Mouse (Mus musculus): Measurements from ENCODE around the gene C2cd4c. TPM values are rescaled to one million over a fixed set of nuclear protein-coding genes. Genes with fewer than 3 reads are reported as not detected.
A peak's percentile ranks its signal among the peaks of the same experiment; 100 is the strongest.

C2cd4c gene
- 0.03 TPM in 1 of 2 replicates, not detected in the other for polyA plus RNA-seq (2016; fragmentation: Nextera tagmentation; extraction: Ambion mirVana)

DNA sequence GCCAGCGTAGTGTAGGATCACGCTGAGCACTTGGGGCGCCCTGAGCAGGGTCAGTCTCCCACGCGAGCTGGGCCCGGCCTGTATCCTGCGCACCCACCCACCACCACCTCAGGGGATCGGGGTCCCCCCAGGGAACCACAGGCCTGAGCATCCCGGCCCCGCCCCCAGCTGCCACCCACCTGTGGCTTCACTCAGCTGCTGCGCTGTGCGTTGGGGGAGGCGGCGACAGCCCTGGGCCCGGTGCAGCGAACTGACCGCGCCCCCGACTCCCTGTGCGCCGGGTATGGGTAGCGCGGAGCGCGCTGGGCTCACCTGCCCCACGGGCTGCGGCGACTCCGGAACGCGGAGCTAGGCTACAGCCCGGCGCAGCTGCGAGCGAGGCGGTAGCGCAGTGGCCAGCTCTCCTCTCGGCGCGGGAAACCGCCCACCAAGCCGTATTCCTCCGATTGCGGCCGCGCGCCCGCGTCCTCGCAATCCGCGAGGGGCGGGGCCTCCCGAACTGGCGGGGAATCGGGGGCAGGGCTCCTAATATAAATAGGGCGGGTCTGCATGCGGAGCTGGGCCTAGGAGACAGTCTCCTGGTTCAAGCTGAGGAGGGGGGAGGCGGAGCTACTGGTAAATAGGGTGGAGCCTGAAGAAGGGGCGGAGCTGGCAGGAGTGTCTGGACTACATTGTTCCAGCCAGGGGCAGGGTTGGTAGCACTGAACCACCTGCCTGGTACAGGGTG, at the start of gene C2cd4c:
C2cd4c (minus strand) TSS at position 448 of the 727 bp plus-strand sequence.
- WGBS, result under 1% methylated on average over 60 of the region's 60 CpGs
- H3K4me1 ChIP-seq, result peaks cover 33% of the 10 kb centered on the region
- H3K9me3 ChIP-seq, result no peaks in the 10 kb centered on the region
- H3K27ac ChIP-seq (replicated peaks), result peak within 1 kb of the TSS; percentile 76
- peaks cover 60% of the 10 kb centered on the region for H3K27me3 ChIP-seq (replicated peaks; ENCODE audit: low read depth, poor library complexity, severe bottlenecking)
- DNase-seq (ENCODE audit: low spot score), result peak; percentile 86
- H3K4me3 ChIP-seq, result peak within 1 kb of the TSS; percentile 72
- H3K36me3 ChIP-seq (replicated peaks), result no peaks in the 10 kb centered on the region

DNA sequence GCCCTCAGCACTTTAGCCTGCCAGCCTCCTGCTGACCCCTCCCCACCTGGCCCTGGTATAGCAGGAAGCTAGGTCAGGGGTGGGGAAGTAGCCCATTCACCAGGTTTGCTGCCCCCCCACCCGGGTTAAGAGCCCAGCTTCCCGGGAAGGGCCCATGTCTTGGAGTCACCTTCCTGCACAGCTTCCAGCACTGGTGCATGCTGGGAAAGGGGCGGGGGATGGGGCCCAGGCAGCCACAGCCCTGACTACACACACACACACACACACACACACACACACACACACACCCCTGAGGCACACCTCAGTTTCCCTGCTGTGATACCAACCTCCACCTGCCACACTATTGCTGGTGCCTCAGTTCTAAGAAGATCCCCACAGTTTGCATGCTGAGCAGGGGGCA, 48.0 kb upstream of the C2cd4c start:
- peaks cover 11% of the 10 kb centered on the region for H3K4me1 ChIP-seq
- H3K27me3 ChIP-seq (replicated peaks; ENCODE audit: low read depth, poor library complexity, severe bottlenecking), result no peaks in the 10 kb centered on the region; the same call in 1 of the 2 replicates
- 0 out of 2 replicates have a peak overlapping the region, but pooled peaks have one; percentile 1 for H3K27ac ChIP-seq (replicated peaks)
- no peaks in the 10 kb centered on the region for H3K36me3 ChIP-seq (replicated peaks)
- DNase-seq (ENCODE audit: low spot score), result no peak
- H3K9me3 ChIP-seq, result no peaks in the 10 kb centered on the region
- H3K4me3 ChIP-seq, result no peak overlapping the region
- WGBS, result 50% methylated on average over 3 of the region's 3 CpGs

DNA sequence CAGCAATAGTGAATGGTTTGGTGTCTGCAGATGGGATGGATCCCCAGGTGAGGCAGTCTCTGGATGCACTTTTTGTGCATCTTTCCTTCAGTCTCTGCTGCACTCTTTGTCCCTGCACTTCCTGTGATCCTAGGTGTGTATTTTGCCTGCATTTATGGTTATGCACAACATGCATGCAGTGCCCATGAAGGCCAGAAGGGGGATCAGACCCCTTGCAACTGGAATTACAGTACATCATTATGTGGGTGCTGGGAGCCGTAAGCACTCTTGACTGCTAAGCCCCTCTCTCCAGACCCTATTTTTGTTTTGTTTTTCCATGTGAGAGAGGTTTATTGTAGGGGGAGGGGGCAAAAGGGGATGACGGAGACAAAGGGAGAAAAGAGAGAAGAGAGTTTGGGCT, 46.5 kb upstream of the C2cd4c start:
- DNase-seq (ENCODE audit: low spot score), result no peak
- Histone ChIP-seq H3K27me3 (replicated peaks; ENCODE audit: low read depth, poor library complexity, severe bottlenecking) (peaks cover 7% of the 10 kb centered on the region; the same call in 1 of the 2 replicates), H3K4me1 (peaks cover 14% of the 10 kb centered on the region), H3K36me3 (replicated peaks) (no peaks in the 10 kb centered on the region), H3K27ac (replicated peaks) (no peak overlapping the region), H3K4me3 (no peak overlapping the region), H3K9me3 (no peaks in the 10 kb centered on the region)
- WGBS, result 84% methylated on average over 2 of the region's 2 CpGs

DNA sequence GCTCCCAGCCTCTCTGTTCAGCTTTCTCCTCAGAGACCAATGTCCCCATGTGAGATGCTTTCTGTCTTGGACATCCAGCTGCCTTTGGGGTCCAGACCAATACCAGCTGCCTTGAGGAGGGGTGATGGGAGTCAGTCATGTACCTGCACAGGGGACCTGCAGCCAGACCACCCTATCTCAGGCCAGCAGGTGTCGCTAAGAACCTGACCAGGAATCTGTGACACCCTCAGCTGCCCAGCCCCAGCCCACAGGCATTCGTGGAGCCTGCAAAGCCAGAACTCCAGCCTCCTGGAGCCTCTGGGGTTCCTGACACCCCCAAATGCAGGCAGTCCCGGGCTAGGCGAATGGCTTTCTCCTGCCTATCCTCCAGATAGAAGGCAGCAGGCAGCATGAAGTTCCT, 45.0 kb upstream of the C2cd4c start:
- peaks cover 7% of the 10 kb centered on the region; the same call in 1 of the 2 replicates for H3K27me3 ChIP-seq (replicated peaks; ENCODE audit: low read depth, poor library complexity, severe bottlenecking)
- no peaks in the 10 kb centered on the region for H3K9me3 ChIP-seq
- peak; percentile 52 for DNase-seq (ENCODE audit: low spot score)
- H3K4me3 ChIP-seq, result no peak overlapping the region
- no peaks in the 10 kb centered on the region for H3K36me3 ChIP-seq (replicated peaks)
- H3K27ac ChIP-seq (replicated peaks), result no peak overlapping the region
- H3K4me1 ChIP-seq, result peaks cover 16% of the 10 kb centered on the region
- 20% methylated on average over 4 of the region's 4 CpGs for WGBS

DNA sequence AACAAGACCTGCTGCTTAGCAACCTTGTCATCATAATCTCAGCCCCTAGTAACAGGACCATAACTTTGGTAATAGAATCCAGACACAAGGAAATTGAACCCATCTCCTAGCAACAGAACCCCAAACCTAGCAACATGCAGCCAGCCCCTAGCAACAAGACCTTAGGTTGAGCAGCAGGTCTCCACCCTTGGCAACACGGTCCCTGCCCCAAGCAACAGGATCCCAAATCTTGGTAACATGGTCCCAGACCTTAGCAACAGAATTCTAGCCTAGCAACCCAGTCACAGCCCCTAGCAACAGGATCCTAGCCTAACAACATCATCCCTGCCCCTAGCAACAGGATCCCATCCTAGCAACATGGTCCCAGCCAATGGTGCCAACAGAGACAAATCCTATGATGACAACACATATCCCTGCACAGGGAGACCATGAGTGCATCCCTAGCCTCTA, 41.1 kb upstream of the C2cd4c start:
- peak; percentile 77 for DNase-seq (ENCODE audit: low spot score)
- Histone ChIP-seq H3K4me1 (peaks cover 11% of the 10 kb centered on the region), H3K9me3 (no peaks in the 10 kb centered on the region), H3K27ac (replicated peaks) (no peak overlapping the region), H3K4me3 (no peak overlapping the region), H3K36me3 (replicated peaks) (no peaks in the 10 kb centered on the region), H3K27me3 (replicated peaks; ENCODE audit: low read depth, poor library complexity, severe bottlenecking) (peaks cover 16% of the 10 kb centered on the region; the same call in 1 of the 2 replicates)
- WGBS, result 31% methylated on average over 1 of the region's 1 CpGs

DNA sequence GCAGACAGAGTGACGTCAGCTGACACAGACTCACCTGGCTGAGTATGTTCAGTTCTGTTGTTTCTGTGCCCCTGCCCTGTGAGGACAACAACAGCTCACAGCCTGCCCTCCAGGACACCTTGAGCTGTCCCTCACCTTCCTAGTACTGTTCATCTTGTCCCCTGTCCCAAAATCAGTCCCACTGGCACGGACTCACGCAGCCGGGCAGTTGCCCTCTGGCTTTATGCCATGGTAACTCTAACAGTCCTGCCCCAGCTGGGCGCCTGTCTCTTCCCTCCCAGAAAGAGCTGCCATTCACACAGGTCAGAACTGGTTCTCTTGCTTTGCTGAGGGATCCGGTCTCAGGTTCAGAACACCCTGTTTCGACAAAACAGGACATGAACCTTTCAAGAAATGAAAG, 39.0 kb upstream of the C2cd4c start:
- Histone ChIP-seq H3K27ac (replicated peaks) (no peak overlapping the region), H3K9me3 (no peaks in the 10 kb centered on the region), H3K36me3 (replicated peaks) (no peaks in the 10 kb centered on the region), H3K4me1 (peaks cover 11% of the 10 kb centered on the region), H3K27me3 (replicated peaks; ENCODE audit: low read depth, poor library complexity, severe bottlenecking) (peaks cover 16% of the 10 kb centered on the region; the same call in 1 of the 2 replicates), H3K4me3 (no peak overlapping the region)
- 83% methylated on average over 7 of the region's 7 CpGs for WGBS
- no peak for DNase-seq (ENCODE audit: low spot score)

DNA sequence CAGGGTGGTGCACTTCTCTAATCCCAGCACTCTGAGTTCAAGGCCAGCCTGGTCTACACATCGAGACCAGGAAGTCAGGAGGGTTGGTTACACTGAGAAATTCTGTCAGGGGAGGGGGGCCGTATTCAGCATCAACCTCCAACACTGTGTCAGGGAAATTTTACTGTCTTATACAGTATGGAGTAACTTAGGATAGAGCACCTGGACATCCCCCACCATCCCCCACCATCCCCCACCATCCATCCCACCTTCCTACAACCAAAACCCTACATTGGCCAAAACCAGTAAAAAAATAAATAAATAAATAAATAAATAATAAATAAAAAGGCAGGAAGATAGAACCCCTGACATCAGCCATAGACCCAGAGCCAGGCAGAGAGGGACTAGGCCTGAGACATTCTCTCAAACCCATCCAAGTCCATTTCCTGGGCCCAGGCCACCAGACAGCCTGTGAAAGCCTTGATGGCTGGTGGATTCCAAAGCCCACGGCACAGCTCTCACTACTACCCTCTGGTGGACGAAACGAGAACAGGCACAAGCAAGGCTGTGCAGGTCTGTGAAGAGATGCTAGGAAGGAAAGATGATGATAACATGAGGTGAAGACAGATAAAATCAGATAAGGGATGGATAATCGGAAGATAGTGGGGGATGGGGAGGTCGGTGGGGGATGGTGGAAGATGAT, 35.4 kb upstream of the C2cd4c start:
- Histone ChIP-seq H3K36me3 (replicated peaks) (no peaks in the 10 kb centered on the region), H3K27me3 (replicated peaks; ENCODE audit: low read depth, poor library complexity, severe bottlenecking) (peaks cover 10% of the 10 kb centered on the region; the same call in 1 of the 2 replicates), H3K4me3 (no peak overlapping the region), H3K9me3 (no peaks in the 10 kb centered on the region), H3K4me1 (no peaks in the 10 kb centered on the region; the same call in 1 of the 2 replicates), H3K27ac (replicated peaks) (no peak overlapping the region)
- peak; percentile 79 for DNase-seq (ENCODE audit: low spot score)
- WGBS, result 32% methylated on average over 7 of the region's 7 CpGs

DNA sequence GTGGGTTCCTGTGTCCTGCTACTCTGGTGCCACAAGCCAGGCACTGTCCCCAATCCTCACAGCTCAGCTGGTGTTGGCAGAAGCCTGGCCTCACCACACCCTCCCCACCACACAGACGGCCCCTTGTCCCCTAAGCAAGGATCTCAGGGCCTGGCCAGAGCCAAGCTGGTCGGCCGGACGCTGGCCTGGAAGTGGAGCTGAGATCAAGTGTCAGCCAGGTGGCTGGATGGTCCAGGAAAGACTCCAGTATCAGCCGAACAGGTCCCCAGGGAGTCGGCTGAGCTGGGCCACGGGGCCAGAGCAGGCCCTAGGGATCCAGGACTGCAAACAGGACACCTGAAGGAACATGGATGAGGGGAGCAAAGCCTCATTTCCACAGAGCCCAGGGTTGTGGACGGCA, 31.9 kb upstream of the C2cd4c start, which contains the start of gene Odf3l2:
Odf3l2 (minus strand) TSS at position 28 of the 400 bp plus-strand sequence.
- no peaks in the 10 kb centered on the region for H3K9me3 ChIP-seq
- H3K4me3 ChIP-seq, result no peak within 1 kb of the TSS
- no peak for DNase-seq (ENCODE audit: low spot score)
- H3K4me1 ChIP-seq, result no peaks in the 10 kb centered on the region
- H3K36me3 ChIP-seq (replicated peaks), result no peaks in the 10 kb centered on the region
- H3K27ac ChIP-seq (replicated peaks), result no peak within 1 kb of the TSS
- 0 out of 2 replicates have a peak, but pooled peaks cover under 1% of the 10 kb centered on the region for H3K27me3 ChIP-seq (replicated peaks; ENCODE audit: low read depth, poor library complexity, severe bottlenecking)
- WGBS, result 67% methylated on average over 8 of the region's 8 CpGs

DNA sequence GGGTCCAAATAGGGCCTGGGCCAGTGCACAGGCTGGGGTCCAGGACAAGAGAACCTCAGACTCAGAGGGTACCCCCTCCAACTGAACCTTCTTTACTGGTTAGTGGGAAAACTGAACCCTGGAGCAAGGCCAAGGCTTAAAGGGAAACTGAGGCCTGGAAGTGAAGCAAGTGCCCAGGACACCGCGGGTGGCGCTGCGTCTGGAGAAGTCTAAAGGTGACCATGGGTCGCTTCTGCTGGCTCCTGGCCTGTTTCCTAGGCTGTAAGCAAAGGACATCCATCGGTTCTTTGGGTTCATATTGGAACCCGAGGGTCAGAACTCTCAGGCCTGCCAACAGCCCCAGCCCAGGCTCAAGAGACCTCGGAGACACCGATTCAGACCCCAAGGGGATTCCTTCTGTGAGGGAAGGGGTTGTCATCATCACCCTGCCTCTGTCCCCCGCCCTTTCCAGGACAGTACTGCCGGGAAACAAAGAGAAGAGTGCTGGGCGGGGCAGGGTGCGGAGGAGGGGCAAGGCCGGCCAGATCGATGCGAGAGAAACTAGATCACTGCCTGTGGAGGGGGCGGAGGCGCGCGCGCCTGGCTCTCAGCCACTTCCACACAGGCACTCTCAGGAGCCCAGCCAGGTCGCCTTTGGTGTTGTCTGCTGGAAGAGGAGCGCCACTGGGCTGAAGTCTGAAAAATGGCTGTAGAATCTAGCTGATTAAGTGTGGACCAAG, 24.8 kb upstream of the C2cd4c start:
- Histone ChIP-seq H3K9me3 (no peaks in the 10 kb centered on the region), H3K4me3 (peak overlapping the region; percentile 91), H3K27ac (replicated peaks) (peak overlapping the region; percentile 92), H3K36me3 (replicated peaks) (no peaks in the 10 kb centered on the region), H3K27me3 (replicated peaks; ENCODE audit: low read depth, poor library complexity, severe bottlenecking) (peaks cover 35% of the 10 kb centered on the region), H3K4me1 (peaks cover 41% of the 10 kb centered on the region)
- WGBS, result 2% methylated on average over 23 of the region's 23 CpGs
- DNase-seq (ENCODE audit: low spot score), result peak; percentile 78

DNA sequence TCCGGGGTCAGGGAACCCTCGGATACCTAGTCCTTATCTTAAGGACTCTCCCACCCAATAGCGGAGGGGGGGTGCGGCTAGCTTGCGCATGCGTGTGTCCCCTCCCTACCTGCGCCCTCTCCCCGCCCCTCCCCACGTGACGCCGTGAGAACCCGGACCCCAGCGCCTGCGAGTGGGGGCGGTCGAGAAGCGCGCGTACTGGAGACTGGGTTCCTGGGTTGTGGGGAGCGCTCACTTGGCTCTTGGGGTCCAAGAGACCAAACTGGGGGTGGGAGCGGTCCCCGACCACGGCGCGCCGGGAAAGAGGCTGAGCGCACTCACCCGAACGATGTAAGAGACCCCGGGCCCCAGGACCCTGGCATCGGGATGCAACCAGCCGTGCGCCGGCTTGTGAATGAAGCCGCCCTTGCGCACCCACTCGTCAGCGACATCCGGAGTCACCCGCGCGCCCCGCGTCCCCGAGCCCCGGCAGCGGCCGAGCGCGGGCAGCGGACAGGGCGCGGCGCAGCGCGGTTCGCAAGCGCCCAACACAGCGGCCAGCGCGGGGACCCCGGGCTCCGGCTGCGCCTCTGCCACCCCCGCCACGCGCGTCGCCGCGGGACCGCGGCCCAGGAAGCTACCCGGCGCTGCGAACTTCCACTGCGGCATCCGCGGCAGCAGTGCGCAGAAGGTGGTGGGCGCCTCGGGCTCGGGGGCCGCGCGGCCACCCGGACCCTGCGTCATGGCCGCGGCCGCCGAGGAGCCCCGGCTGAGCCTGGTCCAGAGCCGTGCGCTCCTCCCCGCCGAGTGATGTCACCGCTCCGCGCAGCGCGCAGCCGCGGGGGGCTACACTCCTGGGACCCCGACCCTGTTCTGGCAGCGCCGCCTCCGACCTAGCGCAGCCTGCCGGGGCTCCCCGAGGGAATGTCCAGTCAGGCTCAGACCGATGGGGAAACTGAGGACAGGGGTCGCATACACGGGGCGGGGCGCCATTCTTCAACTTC, 23.6 kb upstream of the C2cd4c start, which contains the start of gene Shc2:
Shc2 (minus strand) TSS at position 791 of the 983 bp plus-strand sequence.
- Histone ChIP-seq H3K27ac (replicated peaks) (peak within 1 kb of the TSS; percentile 92), H3K4me3 (peak within 1 kb of the TSS; percentile 91), H3K4me1 (peaks cover 44% of the 10 kb centered on the region), H3K36me3 (replicated peaks) (no peaks in the 10 kb centered on the region), H3K27me3 (replicated peaks; ENCODE audit: low read depth, poor library complexity, severe bottlenecking) (peaks cover 35% of the 10 kb centered on the region), H3K9me3 (no peaks in the 10 kb centered on the region)
- WGBS, result under 1% methylated on average over 116 of the region's 116 CpGs
- DNase-seq (ENCODE audit: low spot score), result peak; percentile 88

DNA sequence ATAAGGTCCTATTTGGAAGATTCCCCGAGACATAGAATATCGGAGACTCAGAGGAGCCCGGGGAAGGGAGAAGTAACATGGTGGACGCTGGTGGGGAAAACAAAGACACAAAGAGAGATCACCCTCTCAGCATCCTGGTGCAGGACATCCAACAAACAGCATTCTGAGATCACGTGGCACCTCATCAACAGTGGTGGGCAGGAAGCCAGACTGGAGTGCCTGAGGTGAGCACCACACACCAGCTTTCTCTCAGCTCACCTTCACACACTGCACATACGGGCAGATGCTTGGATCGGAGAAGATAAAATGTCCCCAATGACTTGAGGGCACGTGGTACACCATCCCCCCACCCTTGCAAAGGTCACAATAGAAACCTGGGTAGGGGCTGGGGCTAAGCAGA, 22.5 kb upstream of the C2cd4c start:
- WGBS, result 82% methylated on average over 8 of the region's 8 CpGs
- H3K4me1 ChIP-seq, result peaks cover 44% of the 10 kb centered on the region
- H3K4me3 ChIP-seq, result peak overlapping the region; percentile 91
- H3K27ac ChIP-seq (replicated peaks), result no peak overlapping the region
- peaks cover 35% of the 10 kb centered on the region for H3K27me3 ChIP-seq (replicated peaks; ENCODE audit: low read depth, poor library complexity, severe bottlenecking)
- H3K9me3 ChIP-seq, result no peaks in the 10 kb centered on the region
- DNase-seq (ENCODE audit: low spot score), result no peak
- no peaks in the 10 kb centered on the region for H3K36me3 ChIP-seq (replicated peaks)
